In genomic region chr17:14516097-14516496, GRCm38 (mm10) we compare ENCODE assay signal across 8 mouse cellular contexts.
DNase-seq lines count a peak whose midpoint lies in the region; ATAC-seq and TF ChIP-seq lines count a peak whose summit lies in the region.

No protein-coding gene starts in this region.

- peak; percentile 16 to 40 for DNase-seq in adrenal gland, adult 18-20 months (ENCODE audit: low spot score in 2 of 2)
- DNase-seq in adrenal gland, adult 8-10 months = no peak
- peak; percentile 62 for DNase-seq in ZHBTc4 (ENCODE audit: low read depth, low spot score)
- DNase-seq in embryonic facial prominence, embryonic 14.5 days (ENCODE audit: low spot score) = peak; percentile 83
- DNase-seq in left cerebral cortex, postnatal 25 days (ENCODE audit: low spot score in 2 of 2) = peak; percentile 49 to 75
- peak; percentile 78 for DNase-seq in midbrain, postnatal 0 days (ENCODE audit: low spot score)
- peak; percentile 12 for DNase-seq in thymus, postnatal 25 days

- peak; percentile 84 for TF ChIP-seq CTCF in midbrain, postnatal 0 days (IDR thresholded peaks at IDR 0.05)

- H3K27me3 ChIP-seq in embryonic facial prominence, embryonic 14.5 days (replicated peaks; ENCODE audit: control insufficient read depth, insufficient read depth, low read length) = no peaks in the 10 kb centered on the region
- no peaks in the 10 kb centered on the region for H3K27me3 ChIP-seq in intestine, embryonic 15.5 days (replicated peaks)
- H3K27me3 ChIP-seq in midbrain, postnatal 0 days (ENCODE audit: insufficient read depth, low read length) = no peaks in the 10 kb centered on the region

- H3K9ac ChIP-seq in embryonic facial prominence, embryonic 14.5 days (ENCODE audit: low read depth, low read length) = no peak overlapping the region
- H3K9ac ChIP-seq in intestine, embryonic 15.5 days = no peak overlapping the region
- H3K9ac ChIP-seq in midbrain, postnatal 0 days (replicated peaks; ENCODE audit: low read length, poor library complexity, severe bottlenecking) = no peak overlapping the region

- 18% methylated on average over 8 of the region's 8 CpGs for WGBS in embryonic facial prominence, embryonic 14.5 days
- WGBS in intestine, embryonic 15.5 days = 29% methylated on average over 8 of the region's 8 CpGs
- 33% methylated on average over 8 of the region's 8 CpGs for WGBS in midbrain, postnatal 0 days

- H3K9me3 ChIP-seq in embryonic facial prominence, embryonic 14.5 days (ENCODE audit: control insufficient read depth, low read length) = no peaks in the 10 kb centered on the region
- H3K9me3 ChIP-seq in intestine, embryonic 15.5 days = no peaks in the 10 kb centered on the region
- no peaks in the 10 kb centered on the region for H3K9me3 ChIP-seq in midbrain, postnatal 0 days (ENCODE audit: low read length)

- no peak overlapping the region for H3K4me2 ChIP-seq in embryonic facial prominence, embryonic 14.5 days (ENCODE audit: low read depth, low read length)
- H3K4me2 ChIP-seq in intestine, embryonic 15.5 days (replicated peaks) = no peak overlapping the region
- no peak overlapping the region for H3K4me2 ChIP-seq in midbrain, postnatal 0 days (ENCODE audit: low read depth, low read length, poor library complexity, severe bottlenecking)

- no peak overlapping the region for H3K4me3 ChIP-seq in embryonic facial prominence, embryonic 14.5 days (ENCODE audit: low read depth, low read length)
- H3K4me3 ChIP-seq in intestine, embryonic 15.5 days (replicated peaks) = no peak overlapping the region
- H3K4me3 ChIP-seq in midbrain, postnatal 0 days (ENCODE audit: low read depth, low read length) = no peak overlapping the region

- peaks cover 14% of the 10 kb centered on the region; the same call in 1 of the 2 replicates for H3K4me1 ChIP-seq in embryonic facial prominence, embryonic 14.5 days (ENCODE audit: control insufficient read depth, insufficient read depth, low read length)
- no peaks in the 10 kb centered on the region for H3K4me1 ChIP-seq in intestine, embryonic 15.5 days (replicated peaks)
- no peaks in the 10 kb centered on the region for H3K4me1 ChIP-seq in midbrain, postnatal 0 days (ENCODE audit: insufficient read depth, low read length)

- ATAC-seq in embryonic facial prominence, embryonic 14.5 days (ENCODE audit: low read depth) = 0 out of 2 replicates have a peak, but pooled peaks have one; percentile 48
- ATAC-seq in intestine, embryonic 15.5 days = peak; percentile 64
- ATAC-seq in midbrain, postnatal 0 days (ENCODE audit: low FRiP score) = peak; percentile 48

- intact Hi-C loops in left cerebral cortex, postnatal 25 days (cut with DNase I) = loop anchor here (1.0 to 5.0 kb wide), 3 partner anchors 228 to 399 kb away; no protein-coding TSS in a partner anchor

- no peaks in the 10 kb centered on the region for H3K36me3 ChIP-seq in embryonic facial prominence, embryonic 14.5 days (ENCODE audit: control insufficient read depth, insufficient read depth, low read length)
- no peaks in the 10 kb centered on the region for H3K36me3 ChIP-seq in intestine, embryonic 15.5 days
- no peaks in the 10 kb centered on the region for H3K36me3 ChIP-seq in midbrain, postnatal 0 days (ENCODE audit: insufficient read depth, low read length)

- H3K27ac ChIP-seq in embryonic facial prominence, embryonic 14.5 days (replicated peaks; ENCODE audit: low read depth, low read length) = no peak overlapping the region
- H3K27ac ChIP-seq in intestine, embryonic 15.5 days = no peak overlapping the region
- H3K27ac ChIP-seq in midbrain, postnatal 0 days (ENCODE audit: low read depth, low read length) = no peak overlapping the region
